Mouse (Mus musculus) regulatory T cell (primary cell): ENCODE results near the gene Stab2.

Experiments used
- in situ Hi-C: fragments of 300-600 bp; cut with MboI, MseI; formaldehyde crosslinking; loops from one replicate; pipeline ENCODE4 v1.15.1; 2025; ENCODE audit warnings: high pct_unique_total_duplicates

Gene Stab2

DNA sequence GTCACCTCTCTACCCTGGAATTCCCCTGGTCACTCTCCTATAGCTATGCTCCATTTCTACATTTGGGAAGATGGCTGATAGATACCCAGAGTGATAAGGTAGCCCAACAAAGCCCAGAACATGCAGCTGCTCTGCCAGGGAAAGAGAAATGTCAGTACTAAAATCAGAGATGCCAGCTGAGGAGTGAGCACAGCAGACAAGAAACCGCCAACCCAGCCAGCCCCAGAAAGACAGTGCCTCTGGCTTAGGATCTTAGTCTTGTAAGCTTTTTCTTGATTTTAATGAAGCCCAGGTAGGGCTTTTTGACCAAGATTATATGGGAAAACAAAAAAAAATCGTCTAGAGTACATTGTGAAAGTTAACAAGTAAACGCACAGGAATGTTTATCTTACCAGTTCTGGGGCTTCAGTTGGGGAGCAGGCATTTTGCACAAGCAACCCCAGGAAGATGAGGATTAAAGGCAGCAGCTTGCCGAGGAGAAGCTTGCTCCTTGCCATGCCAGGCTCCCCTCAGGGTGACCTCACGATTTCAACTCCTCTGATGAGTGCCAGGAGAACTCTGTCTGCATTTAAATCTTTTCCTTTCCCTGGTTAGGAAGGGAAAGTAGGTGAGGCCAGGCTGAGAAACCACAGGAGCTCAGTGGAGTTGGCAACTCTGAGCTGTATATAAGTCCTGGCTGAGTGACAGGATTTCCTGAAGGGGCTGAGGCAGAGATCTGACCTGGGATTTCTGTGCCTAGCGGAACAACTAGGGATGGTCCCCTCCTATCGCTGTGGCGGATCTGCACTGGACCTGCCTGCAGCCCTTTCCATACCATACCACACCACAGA is at the start of gene Stab2:
TSS of gene Stab2 (minus strand) at position 641 of the 830 bp plus-strand sequence.
- in situ Hi-C loops = no loop called here

DNA sequence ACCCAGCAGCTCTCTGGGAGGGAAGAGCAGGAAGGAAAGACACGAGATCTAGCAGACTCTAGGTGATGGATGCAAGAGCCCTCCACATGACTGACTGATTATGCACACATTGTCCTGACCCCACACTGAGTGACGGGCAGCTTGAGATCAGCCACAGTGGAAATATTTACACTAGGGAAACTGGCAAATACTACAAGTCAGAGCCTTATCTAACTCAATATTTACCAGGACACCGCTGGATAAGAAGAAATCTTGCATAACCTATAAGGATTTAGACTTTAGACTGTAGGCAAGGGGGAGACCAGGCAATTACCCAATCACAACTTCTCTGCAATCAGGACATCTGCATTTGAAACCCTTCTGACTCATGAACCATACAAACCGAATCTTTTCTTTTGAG is 43.9 kb upstream of the Stab2 start:
- in situ Hi-C loops = no loop called here

DNA sequence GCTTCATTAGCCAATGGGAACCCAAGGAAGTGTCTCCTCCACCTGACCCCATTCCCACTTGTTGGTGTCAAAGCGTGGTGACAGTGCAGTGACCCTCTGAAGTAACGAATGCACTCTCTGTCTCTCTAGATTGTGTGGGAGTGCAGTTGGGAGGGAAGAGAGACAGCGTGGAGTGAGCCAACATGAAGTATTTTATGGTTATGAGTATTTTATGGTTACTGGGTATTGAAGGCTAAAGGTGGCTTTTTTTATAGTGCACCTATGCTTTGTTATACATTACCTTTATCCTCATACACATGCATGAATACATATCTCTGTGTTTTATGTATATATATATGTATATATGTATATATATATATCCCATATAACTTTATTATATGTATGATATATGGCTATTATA is 41.4 kb upstream of the Stab2 start:
- in situ Hi-C loops = loop anchor here (25.0 kb wide), 1 partner anchor 1263 kb away; no protein-coding TSS in a partner anchor

DNA sequence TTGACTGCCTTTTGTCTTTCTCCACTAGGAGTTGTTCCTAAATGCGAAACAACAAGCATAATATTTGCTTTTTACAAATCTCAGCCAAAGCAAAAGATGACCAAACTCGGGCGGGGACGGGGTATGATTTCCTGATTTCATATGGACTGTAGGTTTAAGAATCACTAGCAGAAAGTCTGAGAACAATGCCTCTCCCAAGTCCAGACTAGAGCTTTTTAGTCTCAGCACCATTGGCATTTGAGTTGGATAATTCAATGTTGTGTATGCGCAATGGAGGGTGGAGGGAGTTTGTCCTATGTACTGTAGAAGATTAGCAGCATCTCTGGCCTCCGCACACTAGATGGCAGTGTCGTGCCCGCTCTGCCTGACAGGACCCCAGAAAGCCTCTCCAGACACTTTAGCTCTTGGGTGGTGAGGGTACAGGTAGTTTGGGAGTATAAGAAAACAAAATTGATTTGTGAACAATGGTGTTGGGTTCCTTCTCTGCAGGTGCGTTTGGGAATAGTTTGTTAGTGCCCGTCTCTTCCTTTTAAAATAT is 39.2 kb upstream of the Stab2 start:
- in situ Hi-C loops = loop anchor here (25.0 kb wide), 1 partner anchor 1265 kb away; no protein-coding TSS in a partner anchor

DNA sequence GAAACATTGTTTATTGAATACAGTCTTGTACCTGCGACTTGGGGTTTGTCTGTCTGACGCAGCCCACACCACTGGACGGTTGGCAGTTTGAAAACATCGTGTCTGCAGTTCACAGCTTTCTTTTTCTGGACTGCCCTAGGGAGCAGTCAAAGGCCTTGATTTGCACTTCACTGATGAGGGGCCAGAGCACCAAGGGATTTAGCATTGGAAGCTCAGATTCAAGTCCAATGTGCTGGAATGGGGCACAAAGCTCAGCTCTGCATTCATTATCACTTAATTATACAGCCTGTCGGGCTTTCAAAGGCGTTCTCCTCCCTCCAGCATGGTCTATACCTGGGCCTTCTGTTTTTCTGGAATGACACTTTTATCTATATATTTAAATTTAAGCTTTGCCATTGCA is 38.6 kb upstream of the Stab2 start:
- in situ Hi-C loops = loop anchor here (25.0 kb wide), 1 partner anchor 1266 kb away; no protein-coding TSS in a partner anchor

DNA sequence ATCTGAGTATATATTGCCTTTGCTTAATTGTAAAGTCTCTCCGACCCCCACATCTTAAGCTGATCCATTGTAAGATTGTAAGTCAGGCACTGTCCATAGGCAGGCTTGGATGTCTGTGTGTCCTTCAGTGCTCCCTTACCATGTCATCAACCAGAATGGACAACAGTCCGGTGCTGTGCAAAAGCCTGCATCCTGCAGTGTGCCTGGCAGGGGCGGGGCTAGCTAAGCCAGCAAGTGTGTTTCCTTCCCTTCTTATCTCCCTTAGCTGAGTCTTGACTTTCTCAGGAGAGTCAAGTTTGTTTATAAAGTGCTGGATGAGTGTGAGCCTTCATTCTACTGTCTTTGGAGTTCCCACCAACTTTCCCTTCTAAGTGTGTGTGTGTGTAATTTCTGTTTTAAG is 37.4 kb upstream of the Stab2 start:
- in situ Hi-C loops = loop anchor here (25.0 kb wide), 1 partner anchor 1267 kb away; no protein-coding TSS in a partner anchor

DNA sequence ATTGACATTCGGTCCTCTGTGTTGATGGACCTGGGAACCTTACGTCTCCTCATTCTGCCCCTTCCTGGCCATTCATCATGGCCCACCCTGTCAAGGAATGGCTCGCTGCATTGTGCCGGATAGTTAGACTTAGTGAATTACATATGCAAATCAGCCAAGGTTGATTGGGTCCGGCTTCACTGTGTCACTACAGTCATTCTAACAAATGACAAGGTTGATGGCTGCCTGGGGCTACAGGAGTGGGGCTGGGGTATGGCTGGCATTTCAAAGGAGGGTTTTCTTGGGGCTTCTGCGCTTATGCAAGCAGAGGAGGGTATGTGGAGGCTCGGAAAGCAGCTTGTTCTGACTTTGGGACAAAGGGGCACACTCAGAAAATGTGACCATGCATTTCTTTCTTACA is 33.4 kb upstream of the Stab2 start:
- in situ Hi-C loops = loop anchor here (5.0 to 25.0 kb wide), 2 partner anchors 51 to 1271 kb away; no protein-coding TSS in a partner anchor

DNA sequence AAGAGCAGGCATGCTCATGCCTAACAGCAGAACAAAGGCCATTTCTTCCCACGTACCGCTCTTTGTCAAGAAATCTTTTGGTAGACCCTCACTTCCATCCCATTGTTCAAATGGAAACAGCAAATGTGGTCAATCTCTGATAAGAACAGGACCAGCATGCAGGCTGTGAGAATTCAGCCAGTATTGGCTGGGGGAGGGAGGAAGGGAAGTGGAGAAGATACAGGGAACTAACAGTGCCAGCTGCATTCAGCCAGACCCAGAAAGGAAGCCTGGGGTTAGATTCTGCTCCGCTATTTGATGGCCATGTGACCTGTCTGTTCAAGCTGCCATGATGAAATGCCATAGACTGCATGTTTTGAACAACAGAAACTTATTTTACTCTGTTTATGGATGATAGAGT is 32.0 kb upstream of the Stab2 start:
- in situ Hi-C loops = loop anchor here (5.0 to 25.0 kb wide), 2 partner anchors 53 to 1273 kb away; no protein-coding TSS in a partner anchor

DNA sequence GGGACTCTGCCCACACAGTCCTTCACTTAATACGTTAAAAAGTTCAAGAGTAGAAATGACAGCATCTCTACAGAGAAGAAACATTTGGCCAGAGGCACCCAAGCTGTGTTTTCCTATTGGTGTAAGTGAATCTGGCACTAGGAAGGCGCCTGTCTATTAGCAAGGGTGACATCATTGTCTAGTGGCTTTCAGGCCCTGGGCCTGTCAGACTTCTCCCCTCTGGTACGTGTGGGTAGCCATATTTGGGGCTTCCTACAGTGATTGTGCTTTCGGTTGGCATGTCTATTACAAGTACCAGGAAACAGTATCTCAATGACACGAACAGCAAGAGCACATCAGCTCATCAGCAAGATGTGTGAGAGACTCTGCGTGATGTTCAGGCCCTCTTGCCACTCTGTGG is 31.5 kb upstream of the Stab2 start:
- in situ Hi-C loops = loop anchor here (25.0 kb wide), 1 partner anchor 1273 kb away; no protein-coding TSS in a partner anchor

DNA sequence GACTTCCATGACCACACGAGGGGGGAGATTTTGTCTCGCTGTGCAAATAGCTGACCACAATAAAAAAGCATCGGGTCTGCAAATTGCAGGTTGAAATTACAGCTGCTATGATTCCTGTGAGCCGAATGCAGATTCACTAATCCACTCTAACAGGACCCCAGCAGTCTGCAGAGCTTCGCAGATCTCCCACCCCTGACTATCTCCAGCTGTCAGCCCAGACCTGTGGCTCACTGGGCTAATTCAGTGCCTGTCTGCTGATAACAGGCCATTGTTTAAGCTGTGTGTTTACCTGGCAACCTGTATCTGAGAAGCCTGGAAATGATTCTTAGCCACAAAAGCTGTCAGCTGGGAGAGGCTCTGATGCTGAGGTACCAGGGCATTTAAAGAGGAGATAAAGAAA is 29.2 kb upstream of the Stab2 start:
- in situ Hi-C loops = loop anchor here (25.0 kb wide), 1 partner anchor 1275 kb away; no protein-coding TSS in a partner anchor

DNA sequence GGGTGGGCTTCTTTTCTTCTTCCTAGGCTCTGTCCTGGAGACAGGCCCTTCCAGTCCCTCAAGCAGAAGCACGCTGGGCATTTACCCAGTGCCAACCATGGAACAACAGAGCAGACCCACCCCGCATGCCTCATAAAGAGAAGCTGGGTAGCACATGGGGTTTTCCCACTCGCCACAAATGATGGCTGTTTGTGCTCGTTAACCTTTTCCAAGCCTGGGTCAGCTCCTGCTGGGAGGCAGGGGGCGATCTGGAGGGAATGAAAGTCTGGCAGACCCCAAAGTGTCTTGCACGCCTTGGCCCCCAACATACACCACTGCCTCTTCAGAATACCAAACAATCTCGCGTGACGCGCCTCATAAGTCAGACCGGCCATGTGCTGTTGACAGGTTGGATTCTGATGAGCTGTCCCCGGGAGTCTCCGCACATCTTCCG is 28.5 kb upstream of the Stab2 start:
- in situ Hi-C loops = loop anchor here (25.0 kb wide), 1 partner anchor 1276 kb away; no protein-coding TSS in a partner anchor

DNA sequence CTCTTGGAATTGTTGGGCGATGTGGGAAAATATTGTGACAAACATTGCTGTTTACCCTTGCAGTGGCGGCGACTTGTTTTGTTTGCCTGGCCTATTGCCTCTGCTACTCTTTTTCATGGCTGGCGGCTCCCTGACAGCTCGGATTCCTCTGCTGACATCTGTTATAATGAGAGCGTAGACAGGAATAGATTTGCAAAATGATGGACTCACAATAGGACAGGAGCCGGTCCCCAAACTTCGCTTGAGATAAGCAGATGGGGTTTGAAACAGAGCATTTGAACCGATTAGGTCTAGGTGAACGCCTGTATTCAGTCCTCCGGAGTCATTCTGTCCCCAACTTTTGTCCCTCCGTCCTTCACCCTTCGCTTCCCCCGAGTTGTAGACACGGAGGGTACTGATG is 28.0 kb upstream of the Stab2 start:
- in situ Hi-C loops = loop anchor here (25.0 kb wide), 1 partner anchor 1276 kb away; no protein-coding TSS in a partner anchor

DNA sequence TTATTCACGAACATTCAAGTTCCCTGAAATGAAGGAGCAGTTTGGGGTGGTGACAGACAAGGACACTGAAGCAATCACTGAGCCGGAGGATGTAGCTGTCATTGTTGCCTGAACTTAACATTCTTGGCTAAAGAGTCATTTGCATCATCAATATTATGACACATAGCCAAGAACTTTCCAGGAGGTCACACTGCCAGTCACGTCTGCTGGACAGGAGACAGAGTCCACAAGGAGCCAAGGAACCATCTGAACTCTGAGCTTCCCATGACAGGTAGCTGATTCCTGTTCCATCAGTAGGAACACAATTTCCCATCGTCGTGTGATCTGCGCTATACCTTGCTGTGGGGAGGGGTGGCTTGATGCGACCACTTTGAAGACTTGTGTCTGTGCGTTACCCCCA is 24.9 kb upstream of the Stab2 start:
- in situ Hi-C loops = loop anchor here (25.0 kb wide), 1 partner anchor 1280 kb away; no protein-coding TSS in a partner anchor

DNA sequence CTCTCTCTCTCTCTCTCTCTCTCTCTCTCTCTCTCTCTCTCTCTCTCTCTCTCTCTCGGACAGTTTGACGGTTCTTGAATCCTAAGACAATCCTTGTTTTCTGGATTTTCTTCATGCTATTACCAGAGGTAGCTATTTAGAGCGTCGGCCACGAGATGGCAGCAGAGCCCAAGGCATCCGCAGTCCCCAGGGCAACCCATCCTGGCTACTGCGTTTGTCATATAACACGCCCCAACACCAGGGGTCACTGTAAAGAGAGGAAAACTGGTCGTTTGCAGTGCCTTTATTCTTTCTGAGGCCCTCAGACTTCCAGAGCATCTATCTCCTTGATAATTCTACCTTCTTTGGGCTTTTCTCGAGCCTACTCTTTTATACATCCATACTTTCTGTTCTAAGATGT is 17.1 kb upstream of the Stab2 start:
- in situ Hi-C loops = loop anchor here (25.0 kb wide), 1 partner anchor 1287 kb away; no protein-coding TSS in a partner anchor

DNA sequence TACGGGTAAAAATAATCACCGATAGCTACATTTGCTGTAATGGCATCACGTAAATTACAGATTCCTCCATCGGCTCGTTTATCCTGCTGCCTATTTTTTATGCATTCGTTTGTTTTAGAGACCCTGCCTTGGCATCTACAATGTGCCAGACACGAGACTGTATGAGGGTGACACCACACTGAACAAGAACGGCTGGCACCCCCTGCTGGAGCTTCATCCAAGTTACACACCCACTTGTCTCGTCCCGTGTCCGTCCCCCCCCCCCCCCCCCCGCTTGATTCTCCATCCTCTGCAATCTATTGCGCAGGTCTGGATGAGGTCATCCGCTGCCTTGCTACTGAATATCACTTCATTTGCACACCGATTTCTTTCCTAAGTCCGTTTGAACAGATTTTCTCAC is 12.9 kb upstream of the Stab2 start:
- in situ Hi-C loops = no loop called here

DNA sequence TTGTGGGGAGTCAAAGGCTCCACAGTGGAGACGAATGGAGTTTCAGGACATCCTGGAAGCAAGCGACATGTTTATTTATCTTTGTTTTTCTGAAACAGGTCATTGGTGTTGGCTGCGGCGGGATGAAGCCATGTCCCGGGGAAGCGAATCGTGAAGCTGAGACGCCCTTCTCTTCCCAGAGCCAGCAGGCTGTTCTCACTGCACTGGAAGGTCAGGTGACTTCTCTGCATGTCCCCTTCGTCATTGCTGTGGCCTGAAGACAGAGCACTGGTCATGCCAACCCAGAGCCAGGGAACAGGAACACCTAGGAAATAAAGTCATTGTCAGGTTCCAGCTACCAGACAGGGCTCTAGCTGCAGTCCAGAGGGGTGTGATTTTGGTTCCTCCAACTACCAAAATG is 11.1 kb upstream of the Stab2 start:
- in situ Hi-C loops = no loop called here

DNA sequence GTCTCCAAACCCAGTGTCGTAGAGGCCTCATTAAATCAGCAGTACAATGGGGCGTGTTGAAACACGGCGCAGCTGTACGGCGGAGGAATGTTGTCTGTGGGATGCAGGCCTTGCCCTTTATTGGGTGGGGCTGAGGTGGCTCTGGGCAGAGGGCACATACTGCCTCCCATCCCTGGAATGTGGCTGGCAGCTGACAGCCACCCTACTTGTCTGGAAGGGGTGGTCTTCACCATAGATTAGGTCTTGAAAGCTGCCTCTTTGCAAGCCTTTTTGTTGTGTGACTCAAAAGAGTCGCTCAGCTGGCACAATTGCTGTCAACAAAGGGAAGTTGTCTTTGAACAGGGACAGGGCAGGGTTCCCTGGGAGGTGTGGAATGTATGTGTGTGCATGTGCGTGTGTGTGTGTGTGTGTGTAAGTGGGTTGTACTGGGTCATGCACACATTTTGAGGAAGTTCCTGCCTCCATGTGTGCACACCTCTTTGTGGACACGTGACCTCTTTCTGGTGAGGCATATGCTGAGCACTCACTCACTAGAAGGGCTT is 8.4 kb upstream of the Stab2 start:
- in situ Hi-C loops = no loop called here

DNA sequence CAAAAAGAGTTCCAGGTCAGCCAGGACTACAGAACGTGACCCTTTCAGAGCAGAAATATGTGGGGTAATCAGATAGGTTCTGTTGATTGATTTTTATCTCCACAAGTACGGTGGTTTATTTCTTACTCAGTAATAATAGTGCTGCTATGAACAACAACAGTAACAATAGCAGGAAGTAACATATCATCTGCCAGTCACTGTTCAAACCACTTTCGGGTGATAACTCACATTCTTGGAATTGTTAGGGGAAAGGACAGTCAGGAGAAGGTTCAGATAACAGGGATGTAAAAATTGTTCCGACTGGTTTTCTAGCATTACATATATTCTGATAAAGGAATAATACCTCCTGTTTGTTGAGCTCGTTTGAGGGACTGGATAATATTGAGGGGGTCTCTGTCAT is 7.6 kb upstream of the Stab2 start:
- in situ Hi-C loops = no loop called here

DNA sequence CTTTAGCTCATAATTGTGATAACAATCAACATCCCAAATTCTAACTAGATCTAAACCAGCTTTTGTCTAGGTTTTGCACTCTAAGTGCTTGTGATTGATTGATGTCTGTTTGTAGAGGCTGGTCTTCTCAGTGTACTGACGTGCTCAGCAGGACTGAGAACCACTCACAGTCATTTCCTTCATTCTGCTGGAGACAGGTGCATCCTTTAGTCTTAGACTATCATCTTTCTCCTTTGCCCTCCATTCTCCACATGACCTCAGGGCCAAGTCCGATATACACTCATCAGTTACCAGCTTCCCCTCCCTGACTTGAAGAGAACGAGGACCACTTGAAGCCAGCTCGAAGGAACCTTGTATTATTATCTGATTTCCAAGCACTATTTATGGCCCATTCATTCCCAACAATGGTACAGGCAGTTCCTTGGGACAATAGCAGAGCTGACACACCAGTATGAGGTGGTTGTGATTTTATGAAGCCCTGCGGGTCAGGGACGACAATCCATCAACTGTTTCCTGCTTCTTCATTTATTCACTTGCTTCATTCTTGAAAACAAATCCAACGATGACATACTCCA is 6.7 kb upstream of the Stab2 start:
- in situ Hi-C loops = loop anchor here (5.0 kb wide), 1 partner anchor 493 kb away; no protein-coding TSS in a partner anchor

DNA sequence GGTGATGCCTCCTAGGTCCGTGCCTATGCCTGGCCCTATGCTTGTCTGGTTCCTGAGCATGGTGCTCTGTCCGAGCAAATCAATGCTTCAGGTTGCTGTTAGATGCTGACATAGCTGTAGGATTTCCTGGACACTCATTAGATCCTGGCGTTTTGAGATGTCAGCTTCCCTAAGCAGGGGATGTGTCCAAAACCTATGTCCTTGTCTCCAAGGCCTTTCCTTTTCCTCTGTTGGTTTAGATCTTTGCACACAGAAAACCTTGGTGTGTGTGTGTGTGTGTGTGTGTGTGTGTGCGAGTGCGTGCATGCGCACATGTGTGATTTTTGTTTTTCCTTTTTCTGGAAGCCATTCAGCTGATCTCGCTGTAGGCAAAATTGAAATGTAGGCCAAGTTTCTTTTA is 4.3 kb upstream of the Stab2 start:
- in situ Hi-C loops = loop anchor here (5.0 kb wide), 1 partner anchor 495 kb away; no protein-coding TSS in a partner anchor

DNA sequence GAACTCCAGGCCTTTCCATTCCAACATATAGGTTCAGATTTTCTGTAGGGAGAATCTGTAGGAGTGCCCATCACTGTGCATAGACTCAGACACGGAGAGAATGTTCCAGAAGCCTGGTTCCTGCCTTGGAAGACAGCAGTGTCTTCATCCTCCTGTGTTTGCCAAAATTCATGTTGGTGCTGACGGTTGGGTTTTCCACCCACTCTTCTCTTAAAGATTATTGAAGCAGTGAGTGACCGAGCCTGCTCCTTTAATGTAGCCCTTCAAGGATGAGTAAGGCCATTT is 332 bp upstream of the Stab2 start:
- in situ Hi-C loops = no loop called here
